Comparison of ENCODE assay signal across 21 mouse cellular contexts in genomic region chr1:54569102-54569501, GRCm38 (mm10). TPM values are rescaled to one million over a fixed set of nuclear protein-coding genes. Genes with fewer than 3 reads are reported as not detected.
DNase-seq lines count a peak whose midpoint lies in the region; ATAC-seq and TF ChIP-seq lines count a peak whose summit lies in the region.
"Had no signal": no experiment of that assay in that cellular context is flagged by ENCODE, and none has a peak within 500 bp of the region (broad histone marks: within the 10 kb centered on the region; RNA-seq: fewer than 3 reads in every experiment).

No protein-coding gene starts in this region.

- 80% methylated on average over 2 of the region's 2 CpGs for WGBS in hindbrain, embryonic 10.5 days

- H3K9me3 ChIP-seq in hindbrain, embryonic 10.5 days = no peaks in the 10 kb centered on the region
- H3K9me3 ChIP-seq: embryonic facial prominence, embryonic 12.5 days; heart, embryonic 10.5 days; heart, embryonic 15.5 days; limb, embryonic 13.5 days; lung, embryonic 15.5 days had no signal

- H3K4me3 ChIP-seq in bone marrow macrophage, adult 2 months (ENCODE audit: insufficient read depth, low read length) = no peak overlapping the region
- no peak overlapping the region for H3K4me3 ChIP-seq in hindbrain, embryonic 10.5 days
- H3K4me3 ChIP-seq: embryonic facial prominence, embryonic 12.5 days; heart, embryonic 10.5 days; heart, embryonic 15.5 days; limb, embryonic 13.5 days; lung, embryonic 15.5 days had no signal

- no peaks in the 10 kb centered on the region for H3K27me3 ChIP-seq in hindbrain, embryonic 10.5 days (ENCODE audit: insufficient read depth, poor library complexity, severe bottlenecking)
- H3K27me3 ChIP-seq: embryonic facial prominence, embryonic 12.5 days; heart, embryonic 15.5 days; limb, embryonic 13.5 days; lung, embryonic 15.5 days had no signal

- TF ChIP-seq POLR2A in bone marrow macrophage, adult 2 months (IDR thresholded peaks at IDR 0.05; ENCODE audit: borderline replicate concordance, low read depth, low read length) = no peak

- peaks cover 6% of the 10 kb centered on the region for H3K4me1 ChIP-seq in bone marrow macrophage, adult 2 months (ENCODE audit: control insufficient read depth, insufficient read depth, low read length)
- H3K4me1 ChIP-seq in hindbrain, embryonic 10.5 days (replicated peaks) = no peaks in the 10 kb centered on the region
- H3K4me1 ChIP-seq: embryonic facial prominence, embryonic 12.5 days; heart, embryonic 10.5 days; heart, embryonic 15.5 days; limb, embryonic 13.5 days; lung, embryonic 15.5 days had no signal

- TF ChIP-seq CTCF in bone marrow macrophage, adult 2 months (IDR thresholded peaks at IDR 0.05; ENCODE audit: low read depth, low read length) = no peak

- peak overlapping the region; percentile 53 for H3K27ac ChIP-seq in bone marrow macrophage, adult 2 months (ENCODE audit: insufficient read depth, low read depth, low read length)
- no peak overlapping the region for H3K27ac ChIP-seq in hindbrain, embryonic 10.5 days
- H3K27ac ChIP-seq: embryonic facial prominence, embryonic 12.5 days; heart, embryonic 10.5 days; heart, embryonic 15.5 days; hindbrain, embryonic 14.5 days; limb, embryonic 13.5 days; lung, embryonic 15.5 days had no signal

- ATAC-seq in megakaryocyte, adult 5-6 weeks (ENCODE audit: poor library complexity, severe bottlenecking) = peak; percentile 85
- ATAC-seq: forebrain, embryonic 14.5 days; intestine, postnatal 0 days had no signal

- peak; percentile 33 to 40 for DNase-seq in B cell, adult 2 months
- no peak for DNase-seq in hindbrain, embryonic 10.5 days (ENCODE audit: low spot score)
- DNase-seq in right cerebral cortex, postnatal 10 days (ENCODE audit: low spot score in 2 of 2) = no peak
- DNase-seq in gastrocnemius, postnatal 25 days = no peak
- DNase-seq: adrenal gland, postnatal 36 days; cerebellum, adult 2 months; cerebellum, postnatal 14 days; kidney, adult 9 months; kidney, postnatal 10 days; midbrain, embryonic 14.5 days; thymus, postnatal 4 days had no signal

- H3K36me3 ChIP-seq in hindbrain, embryonic 10.5 days = no peaks in the 10 kb centered on the region
- H3K36me3 ChIP-seq: embryonic facial prominence, embryonic 12.5 days; heart, embryonic 10.5 days; heart, embryonic 15.5 days; limb, embryonic 13.5 days; lung, embryonic 15.5 days had no signal

RNA-seq across cellular contexts. Expression of gene Pgap1, which starts 11.6 kb away (rescaled TPM):
- polyA plus RNA-seq in bone marrow macrophage, adult 2 months (2012; ENCODE audit: insufficient read depth, insufficient read length, missing spikeins) = 30.1 and 33.2 TPM in 2 replicates
- 20.1 and 29.5 TPM in 2 replicates for total RNA-seq in megakaryocyte, adult 5-6 weeks (2015)
- total RNA-seq in megakaryocyte, adult 5-6 weeks (2017) = 15.7 and 16.8 TPM in 2 replicates
- polyA plus RNA-seq in hindbrain, embryonic 10.5 days (2016; fragmentation: Nextera tagmentation; extraction: Ambion mirVana) = 7.4 and 7.6 TPM in 2 replicates
- total RNA-seq in gastrocnemius, postnatal 25 days (2021) = 1 to 10 TPM; 2.0 to 2.6 TPM

Comparison
In these comparisons a context has a peak if more than half of its experiments do, and no peak if none do; other contexts are left out.
1. DNase-seq: peak in B cell, adult 2 months (2 of 2); none in hindbrain, embryonic 10.5 days (single experiment), right cerebral cortex, postnatal 10 days (0 of 2) and gastrocnemius, postnatal 25 days (single experiment).
2. RNA of gene Pgap1, which starts 11.6 kb away (total RNA-seq): 15.7 to 29.5 TPM in megakaryocyte, adult 5-6 weeks; 2.0 to 2.6 TPM in gastrocnemius, postnatal 25 days; every median in the first group is over 4 times any median in the second.